Mouse (Mus musculus) cerebellum, adult 2 months (tissue): ENCODE measurements around the gene Ncs1. TPM values are rescaled to one million over a fixed set of nuclear protein-coding genes. Genes with fewer than 3 reads are reported as not detected.

Experiments used
- DNase-seq, 2 experiments: peaks; one replicate each; pipeline ENCODE4 v3.0.0; 2021
- H3K27ac ChIP-seq: fragments of 200-500 bp; 2 replicates; pipeline ENCODE4 v1.5.1; 2012; ENCODE audit warnings: low read length, control low read depth, inconsistent platforms; ENCODE audit not compliant: insufficient read depth
- H3K27me3 ChIP-seq: fragments of 200-500 bp; 2 replicates; pipeline ENCODE4 v1.6.1; 2012; ENCODE audit warnings: inconsistent platforms, mild to moderate bottlenecking, low read length, moderate library complexity; ENCODE audit not compliant: control insufficient read depth, insufficient read depth
- H3K4me1 ChIP-seq: fragments of 200-500 bp; 2 replicates; pipeline ENCODE4 v1.6.1; 2011; ENCODE audit warnings: low read length; ENCODE audit not compliant: control insufficient read depth, insufficient read depth
- H3K4me3 ChIP-seq: fragments of 200-500 bp; replicated peaks from 2 replicates; pipeline ENCODE3; 2011; ENCODE audit warnings: mild to moderate bottlenecking, low read depth, low read length, control low read depth; ENCODE audit not compliant: insufficient read depth
- CTCF ChIP-seq: fragments of 200-500 bp; IDR thresholded peaks from 2 replicates; pipeline ENCODE4 v1.5.1; 2011; ENCODE audit warnings: low read depth, mild to moderate bottlenecking, control low read depth, low read length, moderate library complexity, borderline replicate concordance; ENCODE audit not compliant: insufficient read depth
- POLR2A ChIP-seq: fragments of 200-500 bp; IDR thresholded peaks from 2 replicates; pipeline ENCODE4 v1.6.1; 2011; ENCODE audit warnings: low read length, control low read depth, borderline replicate concordance; ENCODE audit not compliant: insufficient read depth
- WGBS: fragments of 180-500 bp; shearing (Covaris S2); methylation state at CpG from one replicate; pipeline ENCODE4 v1.1.7; 2018; 5-methylcytosine and 5-hydroxymethylcytosine counted together
- polyA plus RNA-seq: library from polyadenylated mRNA; depleted of rRNA; stranded (reverse); fragments of >200 nt; gene quantifications from 2 replicates; pipeline ENCODE4 v1.2.3, GENCODE M21; 2012

The Ncs1 gene
- polyA plus RNA-seq, 1 experiment: 126 TPM

DNA sequence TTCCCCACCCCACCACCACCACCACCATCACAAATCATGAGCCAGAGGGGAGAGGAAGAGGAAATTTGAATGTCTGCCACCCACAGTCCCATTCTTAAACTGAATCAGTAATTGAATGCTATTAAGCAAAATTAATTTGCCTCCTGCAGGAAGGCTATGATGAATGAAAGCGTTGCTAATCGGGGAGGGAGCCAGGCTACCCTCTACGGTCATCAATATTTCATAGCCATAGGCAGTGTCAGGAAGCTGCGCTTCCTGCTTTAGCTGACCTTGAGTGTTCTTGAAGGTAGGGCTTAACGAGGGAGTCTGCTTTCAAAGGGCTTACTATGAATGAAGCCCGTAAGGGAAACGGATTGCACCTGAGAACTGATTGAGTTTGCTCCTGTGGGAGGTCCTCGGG, 38.7 kb upstream of the Ncs1 start:
- no peak for TF ChIP-seq POLR2A
- TF ChIP-seq CTCF: no peak
- Histone ChIP-seq H3K4me1 (no peaks in the 10 kb centered on the region; the same call in 1 of the 2 replicates), H3K4me3 (no peak overlapping the region), H3K27me3 (no peaks in the 10 kb centered on the region), H3K27ac (no peak overlapping the region)
- WGBS: 56% methylated on average over 8 of the region's 8 CpGs
- DNase-seq: no peak

DNA sequence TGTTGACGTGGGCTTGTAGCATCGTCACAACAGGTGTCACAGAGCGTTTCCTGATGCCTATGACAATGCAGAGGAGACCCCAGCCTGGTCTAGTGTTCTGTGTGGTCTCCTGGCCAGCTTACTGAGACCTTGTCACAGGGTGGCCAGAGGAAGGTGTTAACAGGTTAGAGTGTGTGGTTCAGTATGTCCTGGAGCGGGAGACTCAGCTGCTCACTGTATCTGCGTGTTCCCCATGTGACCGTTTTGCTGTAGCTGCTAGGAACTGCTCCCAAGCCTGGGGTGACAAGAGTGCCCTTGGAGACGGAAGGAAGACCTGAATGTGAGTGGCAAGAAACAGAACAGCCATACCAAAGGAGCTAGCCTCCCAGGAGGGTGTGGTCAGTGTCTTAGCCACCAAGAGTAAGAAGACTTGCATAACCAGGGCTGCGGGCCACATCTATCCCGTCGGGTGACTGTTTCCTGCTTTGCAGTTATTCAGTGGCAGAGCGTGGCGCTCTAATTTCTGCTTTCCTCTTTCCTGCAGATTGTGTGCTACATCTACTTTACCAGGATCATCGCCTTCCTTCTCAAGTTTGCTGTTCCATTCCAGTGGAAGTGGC, 37.0 kb upstream of the Ncs1 start:
- H3K27me3 ChIP-seq: no peaks in the 10 kb centered on the region
- H3K27ac ChIP-seq: no peak overlapping the region
- H3K4me3 ChIP-seq: no peak overlapping the region
- no peaks in the 10 kb centered on the region for H3K4me1 ChIP-seq
- no peak for TF ChIP-seq CTCF
- no peak for DNase-seq
- 91% methylated on average over 13 of the region's 13 CpGs for WGBS

DNA sequence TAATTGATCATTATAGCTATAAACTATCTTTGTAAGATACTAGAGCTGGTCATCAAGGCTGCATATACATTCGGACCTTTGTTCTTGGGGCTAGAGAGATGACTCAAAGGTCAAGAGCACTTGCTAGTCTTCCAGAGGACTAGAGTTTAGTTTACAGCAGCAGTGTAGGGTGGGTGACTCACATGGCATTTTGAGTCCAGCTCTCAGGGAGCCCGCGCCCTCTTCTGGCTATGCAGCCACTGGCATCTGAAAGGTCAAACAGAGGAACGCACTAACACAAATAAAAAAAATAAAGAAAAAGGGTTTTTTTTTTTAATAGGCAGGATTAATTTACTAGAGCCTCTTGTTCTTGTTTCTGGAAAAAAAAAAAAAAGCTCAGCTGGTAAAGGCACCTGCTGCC, 36.1 kb upstream of the Ncs1 start:
- DNase-seq: no peak
- no peaks in the 10 kb centered on the region for H3K27me3 ChIP-seq
- TF ChIP-seq CTCF: no peak
- no peak for TF ChIP-seq POLR2A
- WGBS: 94% methylated on average over 4 of the region's 4 CpGs
- no peak overlapping the region for H3K4me3 ChIP-seq
- no peak overlapping the region for H3K27ac ChIP-seq
- H3K4me1 ChIP-seq: no peaks in the 10 kb centered on the region

DNA sequence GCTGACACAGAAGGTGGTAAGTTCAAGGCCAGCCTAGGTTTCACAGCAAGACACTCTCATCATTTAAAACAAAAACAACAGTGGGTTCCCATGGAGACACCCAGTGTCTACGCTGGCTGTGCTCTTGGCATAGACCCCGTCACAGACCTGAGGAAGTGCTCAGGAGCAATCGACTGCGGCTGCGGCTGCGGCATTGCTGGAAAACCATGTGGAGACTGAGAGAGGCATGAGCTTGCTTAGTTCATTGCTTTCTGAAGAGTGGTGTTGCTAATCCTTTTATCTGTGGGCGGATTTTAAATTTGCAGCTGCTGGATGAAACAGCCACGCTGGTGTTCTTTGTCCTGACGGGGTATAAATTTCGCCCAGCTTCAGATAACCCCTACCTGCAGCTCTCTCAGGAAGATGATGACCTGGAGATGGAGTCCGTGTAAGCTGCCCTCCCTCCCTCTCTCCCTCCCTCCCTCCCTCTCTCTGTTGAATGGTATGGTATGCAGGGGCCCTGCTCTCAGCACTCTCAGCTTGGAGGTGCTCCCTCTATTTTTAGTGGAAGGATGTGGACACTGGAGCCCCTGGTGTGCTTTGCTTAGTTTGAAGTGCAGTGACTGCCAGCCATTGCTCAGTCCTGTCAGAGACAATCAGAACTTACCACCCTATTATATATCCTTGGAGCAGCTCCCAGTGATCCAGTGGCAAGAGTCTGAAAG, 35.3 kb upstream of the Ncs1 start:
- Histone ChIP-seq H3K4me1 (no peaks in the 10 kb centered on the region), H3K4me3 (no peak overlapping the region), H3K27me3 (no peaks in the 10 kb centered on the region), H3K27ac (no peak overlapping the region)
- TF ChIP-seq POLR2A: no peak
- TF ChIP-seq CTCF: no peak
- DNase-seq: no peak
- 54% methylated on average over 11 of the region's 11 CpGs for WGBS

DNA sequence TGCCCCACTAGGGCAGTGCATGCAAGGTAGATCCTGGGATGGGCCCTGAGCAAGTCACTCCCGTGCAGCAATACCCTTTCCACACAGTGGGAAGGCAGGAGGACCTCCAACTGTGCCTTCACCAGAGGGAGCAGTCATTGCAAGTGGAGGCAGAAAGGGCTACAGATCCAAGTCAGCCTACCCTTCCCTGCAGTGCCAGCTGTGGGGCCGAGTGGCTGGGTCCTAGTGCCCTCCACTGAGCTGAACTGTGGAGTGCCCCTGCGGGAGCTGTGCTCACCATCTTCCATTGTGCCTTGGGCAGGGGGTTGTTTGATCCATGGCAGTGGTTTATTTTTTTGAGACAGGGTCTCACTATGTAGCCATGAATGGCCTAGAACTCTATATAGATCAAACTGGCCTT, 34.4 kb upstream of the Ncs1 start:
- 45% methylated on average over 3 of the region's 3 CpGs for WGBS
- Histone ChIP-seq H3K4me3 (no peak overlapping the region), H3K4me1 (no peaks in the 10 kb centered on the region), H3K27ac (no peak overlapping the region), H3K27me3 (no peaks in the 10 kb centered on the region)
- no peak for DNase-seq
- TF ChIP-seq CTCF (no peak), POLR2A (no peak)

DNA sequence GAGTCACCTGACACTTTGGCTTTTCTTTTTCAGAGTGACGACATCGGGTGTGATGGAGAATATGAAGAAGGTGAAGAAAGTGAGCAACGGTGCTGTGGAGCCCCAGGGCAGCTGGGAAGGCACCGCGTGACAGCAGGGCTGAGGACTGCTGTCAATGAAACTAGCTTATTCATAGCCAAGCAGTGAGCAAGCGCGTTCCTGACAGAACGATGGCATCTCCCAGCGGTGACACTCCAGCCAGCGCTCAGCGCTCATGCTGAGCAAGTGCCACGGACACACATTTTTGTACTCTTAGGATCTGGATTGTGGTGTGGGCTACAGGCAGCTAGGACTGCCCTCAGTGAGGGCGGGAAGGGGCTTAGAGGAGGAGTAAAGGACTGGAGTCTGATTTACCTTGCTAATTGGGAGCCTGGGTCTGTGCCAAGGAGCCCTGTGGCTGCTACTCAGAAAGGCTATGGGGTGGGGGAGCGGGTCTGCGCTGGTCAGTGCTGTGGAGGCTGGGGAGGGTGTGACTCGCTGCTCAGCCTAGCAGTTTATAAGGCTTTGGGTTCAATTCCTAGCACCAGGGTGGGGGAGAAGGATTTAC, 31.3 kb upstream of the Ncs1 start:
- DNase-seq: no peak
- H3K4me3 ChIP-seq: no peak overlapping the region
- TF ChIP-seq POLR2A (no peak), CTCF (no peak)
- no peaks in the 10 kb centered on the region for H3K27me3 ChIP-seq
- WGBS: 44% methylated on average over 16 of the region's 16 CpGs
- no peaks in the 10 kb centered on the region for H3K4me1 ChIP-seq
- no peak overlapping the region for H3K27ac ChIP-seq

DNA sequence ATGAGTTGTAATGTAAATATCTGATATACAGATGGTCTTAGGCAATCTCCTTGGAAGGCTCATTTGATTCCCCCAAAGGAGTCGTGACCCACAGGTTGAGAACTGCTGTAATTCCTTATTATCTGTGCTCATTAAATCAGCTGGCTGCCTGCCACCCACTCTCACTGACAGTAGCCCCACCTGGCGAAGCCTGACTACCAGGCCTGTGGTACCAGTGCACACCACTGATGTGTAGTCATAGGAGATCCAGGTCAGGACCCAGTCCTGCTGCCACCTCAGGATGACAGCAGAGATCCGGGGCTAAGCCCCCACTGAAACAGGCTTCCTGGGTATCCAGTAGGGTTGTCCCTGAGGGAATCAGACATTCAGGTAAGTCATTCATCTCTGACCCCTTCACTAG, 27.0 kb upstream of the Ncs1 start:
- no peak for DNase-seq
- WGBS: 62% methylated on average over 3 of the region's 3 CpGs
- Histone ChIP-seq H3K4me1 (no peaks in the 10 kb centered on the region), H3K4me3 (no peak overlapping the region), H3K27me3 (no peaks in the 10 kb centered on the region), H3K27ac (no peak overlapping the region)
- TF ChIP-seq POLR2A (no peak), CTCF (no peak)

DNA sequence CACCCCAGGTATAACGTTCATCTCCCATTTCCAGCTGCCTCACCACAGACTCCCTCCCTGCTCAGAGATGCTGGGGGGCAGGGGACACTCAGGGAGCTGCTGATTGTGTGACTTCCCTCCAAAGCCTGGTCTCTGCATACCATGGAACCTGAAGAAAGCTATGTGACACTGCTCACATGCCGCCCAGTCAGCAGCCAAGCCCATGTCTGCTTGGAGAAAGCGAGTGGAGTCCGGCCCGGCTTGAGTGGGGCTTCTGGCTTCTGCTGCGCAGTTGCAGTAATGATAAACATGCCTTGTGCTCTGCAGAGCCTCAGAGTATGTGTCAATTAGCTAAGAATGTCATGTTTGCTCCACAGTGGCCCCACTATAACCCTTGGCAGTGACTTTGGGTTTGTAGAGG, 26.2 kb upstream of the Ncs1 start:
- no peaks in the 10 kb centered on the region for H3K4me1 ChIP-seq
- no peak overlapping the region for H3K4me3 ChIP-seq
- WGBS: 85% methylated on average over 6 of the region's 6 CpGs
- H3K27me3 ChIP-seq: no peaks in the 10 kb centered on the region
- DNase-seq: no peak
- H3K27ac ChIP-seq: no peak overlapping the region
- TF ChIP-seq POLR2A (no peak), CTCF (no peak)
